Mouse (Mus musculus) myocyte (in vitro differentiated cells): Measurements from ENCODE around the gene Grin1. TPM values are rescaled to one million over a fixed set of nuclear protein-coding genes. Genes with fewer than 3 reads are reported as not detected.

ENCODE experiments used
- H3K27me3 ChIP-seq: one replicate; pipeline ENCODE4 v1.6.1; 2011; ENCODE audit not compliant: control insufficient read depth, insufficient read depth, insufficient read length
- H3K36me3 ChIP-seq: one replicate; pipeline ENCODE4 v1.6.1; 2011; ENCODE audit not compliant: control insufficient read depth, insufficient read depth
- H3K4me2 ChIP-seq: one replicate; pipeline ENCODE4 v1.6.1; 2011; ENCODE audit warnings: low read depth, control low read depth
- H3K4me3 ChIP-seq: one replicate; pipeline ENCODE4 v1.5.1; 2011; ENCODE audit warnings: mild to moderate bottlenecking, control low read depth, moderate library complexity
- H3K79me2 ChIP-seq: one replicate; pipeline ENCODE4 v1.6.1; 2011; ENCODE audit not compliant: control insufficient read depth, insufficient read depth
- H3ac ChIP-seq: one replicate; pipeline ENCODE4 v1.6.1; 2011; ENCODE audit not compliant: control insufficient read depth, insufficient read length
- CEBPB ChIP-seq: IDR thresholded peaks from 2 replicates; pipeline ENCODE4 v1.6.1; 2011; ENCODE audit warnings: mild to moderate bottlenecking, moderate library complexity; ENCODE audit not compliant: poor library complexity, insufficient read depth, severe bottlenecking
- E2F4 ChIP-seq: IDR thresholded peaks from one replicate; pipeline ENCODE4 v1.6.1; 2011; ENCODE audit warnings: mild to moderate bottlenecking, control low read depth, moderate library complexity; ENCODE audit not compliant: insufficient read depth
- MAX ChIP-seq: IDR thresholded peaks from one replicate; pipeline ENCODE4 v1.6.1; 2011; ENCODE audit warnings: low read depth, mild to moderate bottlenecking, control low read depth
- MYOD1 ChIP-seq, 3 experiments: IDR thresholded peaks; one replicate each; pipeline ENCODE4 v1.6.1; 2011; ENCODE audit warnings: control low read depth in 2 of 3, low read depth in 2 of 3, mild to moderate bottlenecking in 2 of 3, moderate library complexity in 1 of 3; ENCODE audit not compliant: insufficient read length in 2 of 3, control insufficient read depth in 1 of 3
- MYOG ChIP-seq, 3 experiments: IDR thresholded peaks; one replicate each; pipeline ENCODE4 v1.6.1; 2011; ENCODE audit warnings: control low read depth in 2 of 3, low read depth in 2 of 3, mild to moderate bottlenecking in 2 of 3; ENCODE audit not compliant: insufficient read length in 2 of 3, control insufficient read depth in 1 of 3, insufficient read depth in 1 of 3
- POLR2AphosphoS2 ChIP-seq: IDR thresholded peaks from one replicate; pipeline ENCODE4 v1.6.1; 2011; ENCODE audit warnings: low read depth, control low read depth; ENCODE audit not compliant: insufficient read length
- REST ChIP-seq: IDR thresholded peaks from one replicate; pipeline ENCODE4 v1.6.1; 2011; ENCODE audit warnings: mild to moderate bottlenecking, control low read depth, moderate library complexity; ENCODE audit not compliant: insufficient read depth, insufficient read length
- SRF ChIP-seq: IDR thresholded peaks from one replicate; pipeline ENCODE4 v1.6.1; 2011; ENCODE audit warnings: low read depth; ENCODE audit not compliant: control insufficient read depth, insufficient read length
- TCF12 ChIP-seq: IDR thresholded peaks from one replicate; pipeline ENCODE4 v1.6.1; 2011; ENCODE audit warnings: mild to moderate bottlenecking, control low read depth; ENCODE audit not compliant: poor library complexity, insufficient read depth, severe bottlenecking
- TCF3 ChIP-seq: IDR thresholded peaks from one replicate; pipeline ENCODE4 v1.6.1; 2011; ENCODE audit warnings: low read depth, control low read depth; ENCODE audit not compliant: insufficient read length
- USF1 ChIP-seq: IDR thresholded peaks from one replicate; pipeline ENCODE4 v1.6.1; 2011; ENCODE audit warnings: low read depth, mild to moderate bottlenecking, control low read depth, moderate library complexity
- polyA plus RNA-seq: library from polyadenylated mRNA; unstranded; fragments of >200 nt; fragmentation: generic; extraction: Trizol; gene quantifications from one replicate; pipeline ENCODE4 v1.2.1, GENCODE M21; 2012; ENCODE audit warnings: missing spikeins

Gene Grin1
- polyA plus RNA-seq, 1 experiment: 0.12 TPM

- H3K36me3 ChIP-seq: no peaks in the 10 kb centered on the region
- H3K4me3 ChIP-seq: no peak within 1 kb of the TSS
- no peak within 1 kb of the TSS for H3ac ChIP-seq
- peaks cover 18% of the 10 kb centered on the region for H3K27me3 ChIP-seq
- no peaks in the 10 kb centered on the region for H3K79me2 ChIP-seq
- TF ChIP-seq MYOD1 (IDR thresholded peaks at IDR 0.05; ENCODE audit: control insufficient read depth in 1 of 3, insufficient read length in 2 of 3, low read depth in 2 of 3) (no peak), TCF12 (no peak), REST (no peak), MAX (no peak), MYOG (IDR thresholded peaks at IDR 0.05; ENCODE audit: control insufficient read depth in 1 of 3, insufficient read depth in 1 of 3, insufficient read length in 2 of 3, low read depth in 2 of 3) (peak in 1 of 3 experiments; percentile 6)
- peak within 1 kb of the TSS; percentile 65 for H3K4me2 ChIP-seq
Measured at GRCm38 (mm10) chr2:25242101-25242506, 76.9 kb downstream of the Grin1 start, which contains the start of the genes Rnf208 and Cysrt1. Rnf208 (plus strand) TSS chr2:25242255. Cysrt1 (minus strand) TSS chr2:25242452.

- Histone ChIP-seq H3K4me2 (peak overlapping the region; percentile 65), H3K36me3 (no peaks in the 10 kb centered on the region), H3K4me3 (no peak overlapping the region), H3ac (no peak overlapping the region), H3K79me2 (no peaks in the 10 kb centered on the region), H3K27me3 (peaks cover 22% of the 10 kb centered on the region)
- TF ChIP-seq USF1 (no peak), CEBPB (no peak), MYOD1 (IDR thresholded peaks at IDR 0.05; ENCODE audit: control insufficient read depth in 1 of 3, insufficient read length in 2 of 3, low read depth in 2 of 3) (no peak), TCF12 (no peak), TCF3 (no peak), MAX (no peak), POLR2AphosphoS2 (no peak), REST (no peak), SRF (no peak), E2F4 (no peak), MYOG (IDR thresholded peaks at IDR 0.05; ENCODE audit: control insufficient read depth in 1 of 3, insufficient read depth in 1 of 3, insufficient read length in 2 of 3, low read depth in 2 of 3) (no peak)
Measured at GRCm38 (mm10) chr2:25241438-25241775, 77.6 kb downstream of the Grin1 start.

Other genes starting within 250 kb of the Grin1 start
- gene Entpd8, start 238.9 kb downstream of the Grin1 start, polyA plus RNA-seq: not detected
- not detected for gene Noxa1, start 224.0 kb downstream of the Grin1 start, polyA plus RNA-seq
- gene Nrarp, start 138.4 kb downstream of the Grin1 start, polyA plus RNA-seq: 1.3 TPM
- gene Tor4a, start 122.3 kb downstream of the Grin1 start, polyA plus RNA-seq: 9.2 TPM
- gene Nelfb, start 107.7 kb downstream of the Grin1 start, polyA plus RNA-seq: 55.8 TPM
- gene Stpg3, start 104.5 kb downstream of the Grin1 start, polyA plus RNA-seq: not detected
- gene Fam166a, start 100.4 kb downstream of the Grin1 start, polyA plus RNA-seq: 0.48 TPM
- 359 TPM for gene Tubb4b, start 94.5 kb downstream of the Grin1 start, polyA plus RNA-seq
- not detected for gene Slc34a3, start 84.8 kb downstream of the Grin1 start, polyA plus RNA-seq
- gene Rnf224, start 82.4 kb downstream of the Grin1 start, polyA plus RNA-seq: not detected
- 0.59 TPM for gene Rnf208, start 76.9 kb downstream of the Grin1 start, polyA plus RNA-seq
- not detected for gene Cysrt1, start 76.7 kb downstream of the Grin1 start, polyA plus RNA-seq
- gene AL732309.1, start 72.3 kb downstream of the Grin1 start, polyA plus RNA-seq: 4.5 TPM
- gene Tmem203, start 63.7 kb downstream of the Grin1 start, polyA plus RNA-seq: 47.2 TPM
- 5.5 TPM for gene Tprn, start 56.6 kb downstream of the Grin1 start, polyA plus RNA-seq
- 106 TPM for gene Ssna1, start 46.7 kb downstream of the Grin1 start, polyA plus RNA-seq
- 97.9 TPM for gene Anapc2, start 46.7 kb downstream of the Grin1 start, polyA plus RNA-seq
- gene Tmem210, start 31.0 kb downstream of the Grin1 start, polyA plus RNA-seq: 0.40 TPM
- gene Lrrc26, start 29.3 kb downstream of the Grin1 start, polyA plus RNA-seq: 1.6 TPM
- 46.3 TPM for gene Man1b1, start 13.2 kb upstream of the Grin1 start, polyA plus RNA-seq
- gene Dpp7, start 37.2 kb upstream of the Grin1 start, polyA plus RNA-seq: 43.0 TPM
- 68.3 TPM for gene Uap1l1, start 46.5 kb upstream of the Grin1 start, polyA plus RNA-seq
- gene Sapcd2, start 53.1 kb upstream of the Grin1 start, polyA plus RNA-seq: 10.4 TPM
- 0.89 TPM for gene Entpd2, start 76.7 kb upstream of the Grin1 start, polyA plus RNA-seq
- gene Npdc1, start 80.2 kb upstream of the Grin1 start, polyA plus RNA-seq: 114 TPM
- 0.08 TPM for gene Fut7, start 104.1 kb upstream of the Grin1 start, polyA plus RNA-seq
- gene Abca2, start 109.5 kb upstream of the Grin1 start, polyA plus RNA-seq: 9.8 TPM
- gene Clic3, start 137.7 kb upstream of the Grin1 start, polyA plus RNA-seq: 13.5 TPM
- gene Paxx, start 141.9 kb upstream of the Grin1 start, polyA plus RNA-seq: 64.3 TPM
- gene Ptgds, start 150.9 kb upstream of the Grin1 start, polyA plus RNA-seq: 9.8 TPM
- not detected for gene Lcn12, start 174.7 kb upstream of the Grin1 start, polyA plus RNA-seq
- gene Fbxw5, start 181.6 kb upstream of the Grin1 start, polyA plus RNA-seq: 53.6 TPM
- 0.74 TPM for gene C8g, start 182.5 kb upstream of the Grin1 start, polyA plus RNA-seq
- 40.4 TPM for gene Traf2, start 227.8 kb upstream of the Grin1 start, polyA plus RNA-seq
- 513 TPM for gene Edf1, start 238.7 kb upstream of the Grin1 start, polyA plus RNA-seq